Mouse (Mus musculus) cortical plate, adult 2 months (tissue): ENCODE data around the gene Btnl10. TPM values are rescaled to one million over a fixed set of nuclear protein-coding genes. Genes with fewer than 3 reads are reported as not detected.

Experiments used
- H3K27ac ChIP-seq: fragments of 200-500 bp; 2 replicates; pipeline ENCODE4 v1.5.1; 2012; ENCODE audit warnings: low read length, control low read depth, inconsistent platforms; ENCODE audit not compliant: insufficient read depth
- H3K4me1 ChIP-seq: fragments of 200-500 bp; 2 replicates; pipeline ENCODE4 v1.6.1; 2011; ENCODE audit warnings: low read length; ENCODE audit not compliant: control insufficient read depth, insufficient read depth
- H3K4me3 ChIP-seq: fragments of 200-500 bp; 2 replicates; pipeline ENCODE4 v1.5.1; 2011; ENCODE audit warnings: mild to moderate bottlenecking, low read length, control low read depth; ENCODE audit not compliant: insufficient read depth
- CTCF ChIP-seq: fragments of 200-500 bp; IDR thresholded peaks from 2 replicates; pipeline ENCODE4 v1.5.1; 2011; ENCODE audit warnings: mild to moderate bottlenecking, control low read depth, low read length; ENCODE audit not compliant: insufficient read depth; ENCODE audit errors: extremely low read depth
- POLR2A ChIP-seq: fragments of 200-500 bp; IDR thresholded peaks from 2 replicates; pipeline ENCODE4 v1.6.1; 2011; ENCODE audit warnings: mild to moderate bottlenecking, low read length, control low read depth; ENCODE audit not compliant: insufficient read depth; ENCODE audit errors: extremely low read depth
- polyA plus RNA-seq: library from polyadenylated mRNA; depleted of rRNA; stranded (reverse); fragments of >200 nt; gene quantifications from 2 replicates; pipeline ENCODE4 v1.2.3, GENCODE M21; 2012; rRNA removed

Gene Btnl10
- polyA plus RNA-seq, 1 experiment = not detected

DNA sequence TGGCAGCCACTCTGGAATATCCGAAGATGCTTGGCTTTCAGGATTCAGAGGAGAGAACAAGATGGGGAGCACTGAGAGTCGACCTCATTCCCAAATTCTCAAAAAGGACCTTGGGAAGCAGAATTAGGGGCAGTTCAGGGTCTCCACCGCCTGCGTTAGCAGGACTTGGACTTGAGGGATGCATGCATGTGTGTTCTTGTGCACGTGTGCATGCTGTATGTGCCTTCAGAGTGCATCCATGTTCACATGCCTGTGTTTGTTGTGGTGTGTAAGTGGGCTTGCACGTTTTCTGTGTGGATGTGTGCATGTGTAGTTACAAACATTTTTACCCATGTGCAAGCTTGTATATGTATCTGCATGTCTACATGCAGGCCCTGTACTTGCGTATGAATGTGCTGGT lies 46.5 kb downstream of the Btnl10 start:
- H3K4me3 ChIP-seq = no peak overlapping the region
- peaks cover 3% of the 10 kb centered on the region; the same call in 1 of the 2 replicates for H3K4me1 ChIP-seq
- no peak overlapping the region for H3K27ac ChIP-seq
- TF ChIP-seq CTCF = no peak

DNA sequence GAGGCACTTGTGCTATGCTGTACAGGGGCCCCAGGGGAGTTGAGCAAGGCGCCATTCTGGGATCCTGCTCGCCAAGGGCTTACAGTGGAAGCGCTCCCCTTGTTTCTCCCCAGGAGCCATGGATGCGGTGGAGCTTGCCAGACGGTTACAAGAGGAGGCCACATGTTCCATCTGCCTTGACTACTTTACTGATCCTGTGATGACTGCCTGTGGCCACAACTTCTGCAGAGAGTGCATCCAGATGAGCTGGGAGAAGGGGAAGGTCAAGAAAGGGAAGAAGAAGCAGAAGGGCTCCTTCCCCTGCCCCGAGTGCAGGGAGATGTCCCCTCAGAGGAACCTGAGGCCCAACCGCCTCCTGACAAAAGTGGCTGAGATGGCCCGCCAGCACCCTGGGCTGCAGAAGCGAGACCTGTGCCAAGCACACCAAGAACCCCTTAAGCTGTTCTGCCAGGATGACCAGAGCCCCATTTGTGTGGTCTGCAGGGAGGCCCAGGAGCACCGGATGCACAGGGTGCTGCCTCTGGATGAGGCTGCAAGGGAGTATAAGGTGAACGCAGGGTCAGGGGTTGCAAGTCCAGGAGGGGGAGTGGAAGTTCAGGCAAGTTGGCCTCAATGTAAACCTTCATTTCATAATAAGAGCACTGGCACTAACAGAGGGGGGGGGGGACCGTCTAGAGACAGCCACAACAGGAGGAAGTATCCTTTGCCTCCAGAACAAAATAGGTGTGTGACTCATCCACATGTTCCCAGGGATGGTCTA lies 47.5 kb downstream of the Btnl10 start:
- no peak overlapping the region for H3K27ac ChIP-seq
- no peak overlapping the region for H3K4me3 ChIP-seq
- TF ChIP-seq CTCF = no peak
- TF ChIP-seq POLR2A = no peak
- H3K4me1 ChIP-seq = no peaks in the 10 kb centered on the region

DNA sequence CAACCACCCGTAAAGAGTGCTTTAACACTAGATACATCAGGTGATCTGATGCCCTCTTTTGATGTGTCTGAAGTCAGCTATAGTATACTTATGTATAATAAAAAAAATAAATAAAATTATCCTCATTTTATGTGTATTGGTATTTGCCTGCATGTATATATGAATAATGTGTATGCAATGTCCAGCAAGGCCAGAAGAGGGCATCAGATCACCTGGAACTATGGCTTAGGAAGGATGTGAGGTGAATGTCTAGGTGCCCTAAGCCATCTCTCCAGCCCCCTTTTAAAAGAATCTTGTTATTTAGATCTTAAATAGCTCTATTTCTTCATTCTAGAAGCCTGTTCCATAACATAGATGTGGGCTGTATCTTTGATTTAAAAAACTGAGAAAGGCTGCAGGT lies 49.6 kb downstream of the Btnl10 start:
- Histone ChIP-seq H3K27ac (no peak overlapping the region), H3K4me3 (no peak overlapping the region), H3K4me1 (no peaks in the 10 kb centered on the region)
- TF ChIP-seq POLR2A = no peak
- TF ChIP-seq CTCF = peak; percentile 44; the same call in 1 of the 2 replicates

DNA sequence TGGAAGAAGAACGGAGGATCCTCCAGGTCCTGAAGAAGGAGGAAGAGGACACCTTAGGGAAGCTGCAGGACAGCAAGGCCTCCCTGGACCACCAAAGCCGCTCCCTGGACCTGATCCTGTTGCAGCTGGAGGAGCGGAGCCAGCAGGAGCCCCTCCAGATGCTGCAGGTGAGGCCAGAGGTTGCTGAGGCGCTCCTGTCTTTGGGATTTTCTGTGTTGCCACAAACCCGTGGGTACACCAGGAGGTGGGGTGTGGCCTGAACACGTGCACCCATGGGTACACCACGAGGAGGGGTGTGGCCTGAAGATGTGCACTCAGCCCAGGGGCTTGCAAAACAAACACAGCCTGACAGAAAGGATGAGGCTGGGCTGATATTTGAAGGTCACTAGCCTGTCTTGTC lies 50.8 kb downstream of the Btnl10 start:
- Histone ChIP-seq H3K4me1 (no peaks in the 10 kb centered on the region), H3K4me3 (no peak overlapping the region), H3K27ac (no peak overlapping the region)
- TF ChIP-seq POLR2A (no peak), CTCF (no peak)

DNA sequence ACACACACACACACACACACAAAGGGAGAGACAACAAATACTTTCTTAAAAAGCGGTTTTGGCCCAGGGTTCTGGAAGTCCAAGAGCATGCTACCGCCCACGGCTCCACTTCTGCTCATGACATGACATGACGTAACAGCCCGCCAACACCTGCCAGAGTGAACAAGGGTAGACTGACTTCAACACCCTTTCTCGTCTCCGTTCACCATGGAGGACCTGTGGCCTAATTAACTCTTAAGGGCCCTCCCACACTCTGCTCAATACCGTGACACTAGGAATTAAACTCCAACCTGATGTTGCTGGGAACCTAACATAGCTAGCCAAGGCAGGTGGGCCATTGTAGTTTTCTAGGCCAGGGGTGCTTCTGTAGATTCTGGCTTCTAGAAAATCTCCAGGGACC lies 51.3 kb downstream of the Btnl10 start:
- Histone ChIP-seq H3K4me1 (no peaks in the 10 kb centered on the region), H3K4me3 (no peak overlapping the region), H3K27ac (no peak overlapping the region)
- TF ChIP-seq CTCF = no peak
- TF ChIP-seq POLR2A = no peak

DNA sequence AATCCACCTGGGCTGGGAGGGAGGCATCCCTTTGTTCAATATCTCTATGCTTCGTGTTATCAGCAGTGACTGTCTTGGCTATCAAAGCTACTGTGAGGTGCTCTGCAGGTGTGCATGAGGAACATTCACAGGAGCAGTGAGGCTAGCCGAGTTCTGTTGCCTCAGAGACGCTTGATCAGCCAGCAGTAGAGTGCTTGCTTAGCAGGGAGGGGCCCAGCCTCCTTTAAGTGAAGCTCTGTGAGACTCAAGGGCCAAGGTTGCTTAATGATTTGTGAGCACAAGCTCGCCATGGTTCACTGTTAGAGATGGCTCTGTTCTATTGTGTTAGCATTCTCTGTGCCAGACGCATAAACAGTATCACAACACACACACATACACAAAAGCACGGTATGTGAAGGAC lies 52.0 kb downstream of the Btnl10 start:
- no peak for TF ChIP-seq CTCF
- TF ChIP-seq POLR2A = no peak
- Histone ChIP-seq H3K4me1 (no peaks in the 10 kb centered on the region), H3K27ac (no peak overlapping the region), H3K4me3 (no peak overlapping the region)

DNA sequence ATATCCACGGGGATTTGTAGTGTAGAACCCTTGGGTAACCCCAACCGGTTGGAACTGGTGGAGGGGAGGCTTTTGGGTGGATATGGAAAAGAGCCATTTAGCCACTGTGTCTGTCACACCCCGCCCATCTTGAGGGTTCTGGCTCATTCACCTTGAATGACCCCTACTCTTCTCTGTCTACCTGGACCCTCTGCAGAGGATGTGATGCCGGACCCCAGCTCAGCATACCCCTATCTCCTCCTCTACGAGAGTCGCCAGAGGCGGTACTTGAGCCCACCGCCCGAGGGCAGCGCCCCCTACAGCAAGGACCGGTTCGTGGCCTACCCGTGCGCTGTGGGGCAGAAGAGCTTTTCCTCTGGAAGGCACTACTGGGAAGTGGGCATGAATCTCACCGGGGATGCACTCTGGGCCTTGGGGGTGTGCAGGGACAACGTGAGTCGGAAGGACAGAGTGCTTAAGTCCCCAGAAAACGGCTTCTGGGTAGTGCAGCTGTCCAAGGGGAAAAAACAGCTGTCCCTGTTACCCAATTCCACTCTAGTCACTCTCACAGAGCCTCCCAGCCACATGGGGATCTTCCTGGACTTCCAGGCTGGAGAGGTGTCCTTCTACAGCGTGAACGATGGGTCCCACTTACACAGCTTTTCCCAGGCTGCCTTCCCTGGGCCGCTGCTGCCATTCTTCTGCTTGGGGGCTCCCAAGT lies 53.3 kb downstream of the Btnl10 start:
- Histone ChIP-seq H3K27ac (no peak overlapping the region), H3K4me1 (no peaks in the 10 kb centered on the region), H3K4me3 (no peak overlapping the region)
- TF ChIP-seq POLR2A (no peak), CTCF (no peak)

DNA sequence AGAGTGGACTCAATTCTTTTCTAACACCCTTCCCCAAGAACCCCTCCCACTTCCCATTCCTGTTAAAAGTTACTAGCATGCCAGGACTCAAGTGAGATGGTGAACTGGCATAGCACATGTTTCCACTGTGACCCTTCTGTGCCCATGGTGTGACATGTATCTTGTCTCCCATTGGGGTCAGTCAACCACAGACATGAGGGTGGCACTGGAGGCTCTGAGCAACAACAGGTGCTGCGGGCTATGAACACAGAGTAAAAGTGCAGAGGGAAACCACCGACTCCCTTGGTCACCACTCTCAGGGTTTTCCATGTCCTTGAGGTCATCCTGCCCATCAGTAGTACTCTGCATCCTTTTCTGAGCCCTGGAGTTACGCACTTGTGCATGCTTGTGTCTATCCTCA lies 54.1 kb downstream of the Btnl10 start:
- H3K4me3 ChIP-seq = no peak overlapping the region
- H3K27ac ChIP-seq = no peak overlapping the region
- TF ChIP-seq CTCF (no peak), POLR2A (no peak)
- H3K4me1 ChIP-seq = no peaks in the 10 kb centered on the region

DNA sequence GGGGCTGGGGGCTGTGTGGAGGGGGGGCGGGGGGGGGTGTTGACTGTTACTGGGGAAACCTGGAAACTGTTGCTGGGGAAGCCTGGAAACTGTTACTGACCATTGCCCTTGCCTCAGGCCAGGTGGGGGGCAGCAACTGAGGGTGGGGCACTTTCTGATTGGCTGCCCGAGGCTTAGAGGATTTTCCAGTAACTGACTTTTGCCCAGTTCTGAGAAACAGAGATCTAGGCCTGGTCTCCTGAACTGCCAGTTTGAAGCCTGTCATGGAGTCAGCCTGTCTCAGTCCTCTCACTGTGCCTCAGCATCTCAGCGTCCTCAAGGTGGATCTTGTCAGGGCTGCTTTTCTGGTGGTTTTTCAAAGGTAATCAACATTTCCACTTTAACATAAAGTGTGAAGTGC lies 56.7 kb downstream of the Btnl10 start:
- TF ChIP-seq CTCF (no peak), POLR2A (no peak)
- H3K4me3 ChIP-seq = no peak overlapping the region
- H3K27ac ChIP-seq = no peak overlapping the region
- H3K4me1 ChIP-seq = 0 out of 2 replicates have a peak, but pooled peaks cover 2% of the 10 kb centered on the region

Other genes starting within 250 kb of the Btnl10 start
- gene Olfr320, start 236.8 kb upstream of the Btnl10 start, polyA plus RNA-seq = not detected in 2 replicates
- not detected in 2 replicates for gene Olfr319, start 218.7 kb upstream of the Btnl10 start, polyA plus RNA-seq
- gene Olfr318, start 193.9 kb upstream of the Btnl10 start, polyA plus RNA-seq = not detected in 2 replicates
- 0.21 and 0.27 TPM in 2 replicates for gene Olfr317, start 178.7 kb upstream of the Btnl10 start, polyA plus RNA-seq
- 1.6 and 2.3 TPM in 2 replicates for gene Olfr316, start 165.2 kb upstream of the Btnl10 start, polyA plus RNA-seq
- gene Olfr315, start 144.7 kb upstream of the Btnl10 start, polyA plus RNA-seq = not detected in 2 replicates
- not detected in 2 replicates for gene Olfr314, start 135.0 kb upstream of the Btnl10 start, polyA plus RNA-seq
- 1.7 and 2.2 TPM in 2 replicates for gene Fam183b, start 115.9 kb upstream of the Btnl10 start, polyA plus RNA-seq
- gene Olfr313, start 102.9 kb upstream of the Btnl10 start, polyA plus RNA-seq = not detected in 2 replicates
- gene Olfr312, start 88.7 kb upstream of the Btnl10 start, polyA plus RNA-seq = not detected in 2 replicates
- 0.06 TPM in 1 of 2 replicates, not detected in the other for gene Olfr311, start 78.7 kb upstream of the Btnl10 start, polyA plus RNA-seq
- gene Gm12258, start 70.8 kb upstream of the Btnl10 start, polyA plus RNA-seq = 18.2 and 21.5 TPM in 2 replicates
- gene 2810021J22Rik, start 50.7 kb upstream of the Btnl10 start, polyA plus RNA-seq = 5.7 and 5.9 TPM in 2 replicates
- 5.6 and 6.0 TPM in 2 replicates for gene Zfp39, start 13.7 kb upstream of the Btnl10 start, polyA plus RNA-seq
- gene Rnf187, start 21.0 kb downstream of the Btnl10 start, polyA plus RNA-seq = 567 and 588 TPM in 2 replicates
- gene Hist3h2ba, start 31.0 kb downstream of the Btnl10 start, polyA plus RNA-seq = 101 and 112 TPM in 2 replicates
- gene Hist3h2a, start 36.8 kb downstream of the Btnl10 start, polyA plus RNA-seq = 40.1 and 42.8 TPM in 2 replicates
- gene Trim17, start 36.8 kb downstream of the Btnl10 start, polyA plus RNA-seq = 6.6 and 7.4 TPM in 2 replicates
- gene Trim11, start 60.2 kb downstream of the Btnl10 start, polyA plus RNA-seq = 25.9 and 26.7 TPM in 2 replicates
- 2.2 TPM in 2 replicates for gene Obscn, start 218.5 kb downstream of the Btnl10 start, polyA plus RNA-seq
- gene Iba57, start 245.8 kb downstream of the Btnl10 start, polyA plus RNA-seq = 5.0 and 6.2 TPM in 2 replicates